Mouse (Mus musculus): ENCODE results near the gene Apoo. TPM values are rescaled to one million over a fixed set of nuclear protein-coding genes. Genes with fewer than 3 reads are reported as not detected.
"Not testable (repeated sequence)": the region's sequence is repeated elsewhere in the genome, so short reads cannot be mapped to it uniquely, and the experiment has no call there.

Apoo gene
- polyA plus RNA-seq, 1 experiment, result not detected

GRCm38 (mm10) chrX:94431548-94432375, 64.8 kb downstream of the Apoo start:
- no peak for TF ChIP-seq POLR2A (IDR thresholded peaks at IDR 0.05; ENCODE audit: insufficient read depth, low read depth, low read length)
- TF ChIP-seq CTCF (IDR thresholded peaks at IDR 0.05; ENCODE audit: insufficient read depth, low read depth, low read length), result no peak
- Histone ChIP-seq H3K27ac (ENCODE audit: insufficient read depth, low read depth, low read length) (no peak overlapping the region), H3K4me1 (ENCODE audit: control insufficient read depth, insufficient read depth, low read length) (no peaks in the 10 kb centered on the region), H3K4me3 (ENCODE audit: insufficient read depth, low read depth, low read length) (no peak overlapping the region)
- WGBS, result 35% methylated on average over 9 of the region's 9 CpGs

DNA sequence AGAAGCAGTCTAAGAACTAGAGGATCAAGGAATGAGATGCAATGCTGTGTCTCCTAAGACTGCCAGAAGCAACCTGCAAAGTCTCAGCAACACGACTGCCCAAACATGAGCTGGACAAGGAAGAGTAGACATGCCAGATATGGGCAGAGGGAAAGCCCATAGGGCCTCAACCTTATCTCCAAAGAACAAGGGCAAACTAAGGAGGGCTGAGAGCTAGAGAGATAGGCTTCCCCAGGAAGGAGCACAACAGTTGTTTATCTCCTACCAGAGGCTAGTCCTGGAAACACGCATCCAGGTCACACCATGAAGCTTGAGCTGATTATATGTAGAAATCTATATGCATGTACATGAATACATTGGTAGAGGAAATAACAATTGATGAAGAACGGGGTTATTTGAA, 78.5 kb downstream of the Apoo start:
- not testable (repeated sequence) for H3K27ac ChIP-seq (ENCODE audit: insufficient read depth, low read depth, low read length); H3K4me1 ChIP-seq (ENCODE audit: control insufficient read depth, insufficient read depth, low read length); H3K4me3 ChIP-seq (ENCODE audit: insufficient read depth, low read depth, low read length)
- WGBS, result no CpG with 5 or more reads among the region's 3 CpGs

DNA sequence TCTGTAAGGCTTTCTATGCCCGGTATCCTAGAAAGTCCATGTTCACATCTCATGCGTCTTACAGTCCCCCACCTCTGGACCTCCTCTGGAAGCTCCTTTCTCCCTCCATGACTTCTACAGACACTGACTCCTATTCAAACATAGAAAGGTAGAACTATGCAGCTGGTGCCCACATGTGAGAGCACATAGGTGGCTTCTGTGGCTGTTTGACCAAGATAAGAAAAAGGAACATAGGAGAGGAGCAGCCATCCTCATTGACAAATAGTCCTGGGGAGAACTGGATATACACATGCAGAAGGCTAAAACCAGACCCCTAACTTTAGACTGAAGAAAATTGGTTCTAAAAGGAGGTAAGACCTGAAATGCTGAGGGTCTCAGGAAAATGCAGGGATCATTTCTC, 79.1 kb downstream of the Apoo start:
- WGBS, result 97% methylated on average over 2 of the region's 2 CpGs
- not testable (repeated sequence) for H3K27ac ChIP-seq (ENCODE audit: insufficient read depth, low read depth, low read length); H3K4me3 ChIP-seq (ENCODE audit: insufficient read depth, low read depth, low read length); H3K4me1 ChIP-seq (ENCODE audit: control insufficient read depth, insufficient read depth, low read length)

DNA sequence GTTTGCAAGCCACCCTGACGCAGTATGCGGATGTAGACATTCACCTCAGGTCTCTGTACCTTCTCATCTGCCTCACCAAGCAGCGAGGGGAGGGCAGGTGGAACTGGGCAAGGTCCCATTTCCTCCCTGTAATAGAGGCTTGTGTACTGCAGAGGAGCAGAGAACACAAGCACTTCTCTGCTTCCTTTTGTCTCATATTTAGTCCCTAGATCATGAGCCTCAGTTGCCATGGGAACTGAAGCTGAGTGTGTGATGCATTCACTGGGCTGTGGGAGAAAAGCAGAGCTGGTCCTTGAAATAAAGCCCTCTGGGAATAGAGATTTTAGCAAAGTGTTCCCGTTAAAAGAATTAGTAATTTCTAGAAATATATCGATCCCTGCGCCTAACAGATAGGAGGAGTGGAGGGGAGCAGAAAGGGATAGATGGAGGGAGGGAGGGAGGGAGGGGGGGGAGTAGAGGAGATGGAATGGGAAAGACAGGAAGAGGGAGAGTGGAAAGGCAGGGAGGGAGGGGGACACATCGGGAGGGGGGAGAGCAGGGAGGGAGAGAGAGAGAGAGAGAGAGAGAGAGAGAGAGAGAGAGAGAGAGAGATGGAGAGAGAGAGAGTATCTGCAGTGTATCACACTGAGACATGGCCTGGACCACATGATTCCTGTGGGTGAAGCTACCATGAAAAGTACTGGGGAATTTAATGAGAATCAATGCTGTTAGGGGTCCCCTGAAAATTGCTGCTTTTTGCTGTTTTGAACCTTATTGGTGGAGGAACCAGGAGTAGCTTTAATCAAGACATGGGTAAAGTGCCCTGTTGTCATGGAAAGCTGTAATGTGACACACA, 83.3 kb downstream of the Apoo start:
- H3K27ac ChIP-seq (ENCODE audit: insufficient read depth, low read depth, low read length); H3K4me1 ChIP-seq (ENCODE audit: control insufficient read depth, insufficient read depth, low read length); H3K4me3 ChIP-seq (ENCODE audit: insufficient read depth, low read depth, low read length): not testable (repeated sequence)
- WGBS, result no CpG with 5 or more reads among the region's 7 CpGs

GRCm38 (mm10) chrX:94459346-94459745, 92.4 kb downstream of the Apoo start:
- TF ChIP-seq CTCF (IDR thresholded peaks at IDR 0.05; ENCODE audit: insufficient read depth, low read depth, low read length), result no peak
- TF ChIP-seq POLR2A (IDR thresholded peaks at IDR 0.05; ENCODE audit: insufficient read depth, low read depth, low read length), result no peak
- Histone ChIP-seq H3K4me1 (ENCODE audit: control insufficient read depth, insufficient read depth, low read length) (peaks cover 7% of the 10 kb centered on the region; the same call in 1 of the 2 replicates), H3K27ac (ENCODE audit: insufficient read depth, low read depth, low read length) (no peak overlapping the region), H3K4me3 (ENCODE audit: insufficient read depth, low read depth, low read length) (no peak overlapping the region)
- 34% methylated on average over 4 of the region's 4 CpGs for WGBS

DNA sequence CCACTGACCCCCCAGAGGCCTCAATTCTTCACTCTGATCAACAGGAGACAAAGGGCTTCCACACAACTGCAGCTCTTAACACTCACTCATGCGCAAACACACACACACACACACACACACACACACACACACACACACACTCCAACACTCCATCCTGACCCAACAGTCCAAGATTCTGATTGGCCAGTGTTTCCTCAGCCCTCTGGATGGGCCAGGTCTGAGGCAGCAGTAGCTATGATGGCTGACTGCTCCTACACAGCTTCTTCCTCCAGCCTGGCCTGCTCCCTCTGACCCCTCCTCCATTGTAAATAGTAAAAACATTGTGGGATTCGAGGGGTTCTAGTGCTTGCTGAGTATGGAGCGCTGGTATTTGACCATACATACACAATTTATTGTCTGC, 94.6 kb downstream of the Apoo start:
- 67% methylated on average over 1 of the region's 3 CpGs for WGBS
- not testable (repeated sequence) for H3K4me3 ChIP-seq (ENCODE audit: insufficient read depth, low read depth, low read length); H3K4me1 ChIP-seq (ENCODE audit: control insufficient read depth, insufficient read depth, low read length); H3K27ac ChIP-seq (ENCODE audit: insufficient read depth, low read depth, low read length)

DNA sequence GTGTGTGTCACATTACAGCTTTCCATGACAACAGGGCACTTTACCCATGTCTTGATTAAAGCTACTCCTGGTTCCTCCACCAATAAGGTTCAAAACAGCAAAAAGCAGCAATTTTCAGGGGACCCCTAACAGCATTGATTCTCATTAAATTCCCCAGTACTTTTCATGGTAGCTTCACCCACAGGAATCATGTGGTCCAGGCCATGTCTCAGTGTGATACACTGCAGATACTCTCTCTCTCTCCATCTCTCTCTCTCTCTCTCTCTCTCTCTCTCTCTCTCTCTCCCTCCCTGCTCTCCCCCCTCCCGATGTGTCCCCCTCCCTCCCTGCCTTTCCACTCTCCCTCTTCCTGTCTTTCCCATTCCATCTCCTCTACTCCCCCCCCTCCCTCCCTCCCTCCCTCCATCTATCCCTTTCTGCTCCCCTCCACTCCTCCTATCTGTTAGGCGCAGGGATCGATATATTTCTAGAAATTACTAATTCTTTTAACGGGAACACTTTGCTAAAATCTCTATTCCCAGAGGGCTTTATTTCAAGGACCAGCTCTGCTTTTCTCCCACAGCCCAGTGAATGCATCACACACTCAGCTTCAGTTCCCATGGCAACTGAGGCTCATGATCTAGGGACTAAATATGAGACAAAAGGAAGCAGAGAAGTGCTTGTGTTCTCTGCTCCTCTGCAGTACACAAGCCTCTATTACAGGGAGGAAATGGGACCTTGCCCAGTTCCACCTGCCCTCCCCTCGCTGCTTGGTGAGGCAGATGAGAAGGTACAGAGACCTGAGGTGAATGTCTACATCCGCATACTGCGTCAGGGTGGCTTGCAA, 95.9 kb downstream of the Apoo start:
- 0% methylated on average over 1 of the region's 7 CpGs for WGBS
- not testable (repeated sequence) for H3K27ac ChIP-seq (ENCODE audit: insufficient read depth, low read depth, low read length); H3K4me3 ChIP-seq (ENCODE audit: insufficient read depth, low read depth, low read length); H3K4me1 ChIP-seq (ENCODE audit: control insufficient read depth, insufficient read depth, low read length)

Other genes with a start within 250 kb of the Apoo start
- not detected in 2 replicates for gene Zfx, start 243.4 kb upstream of the Apoo start, polyA plus RNA-seq (2012; ENCODE audit: insufficient read depth, insufficient read length, low replicate concordance, missing spikeins)
- gene Eif2s3x, start 154.3 kb upstream of the Apoo start, polyA plus RNA-seq (2012; ENCODE audit: insufficient read depth, insufficient read length, low replicate concordance, missing spikeins), result not detected in 2 replicates
- gene Klhl15, start 132.5 kb upstream of the Apoo start, polyA plus RNA-seq (2012; ENCODE audit: insufficient read depth, insufficient read length, low replicate concordance, missing spikeins), result not detected in 2 replicates
- gene Fam90a1b, start 340 bp upstream of the Apoo start, polyA plus RNA-seq (2012; ENCODE audit: insufficient read depth, insufficient read length, low replicate concordance, missing spikeins), result not detected in 2 replicates
- 127 and 296 TPM in 2 replicates for gene Maged1, start 175.0 kb downstream of the Apoo start, polyA plus RNA-seq (2012; ENCODE audit: insufficient read depth, insufficient read length, low replicate concordance, missing spikeins)